Mouse (Mus musculus): Measurements from ENCODE around the gene Neu2. TPM values are rescaled to one million over a fixed set of nuclear protein-coding genes. Genes with fewer than 3 reads are reported as not detected.

The Neu2 gene
- polyA plus RNA-seq, 1 experiment from 2014 or later: 1.1 TPM

- no peaks in the 10 kb centered on the region for H3K27me3 ChIP-seq
- in situ Hi-C loops (cut with MboI; ENCODE audit: low pct_unique_long_range_greater_than_20kb): no loop called here
- ChIA-PET POLR2A (interaction anchor here (0.5 kb wide), 1 partner anchor 86 kb away, joined by 4 read pairs; no protein-coding TSS in a partner anchor), CTCF (no interaction called here)
- ATAC-seq (no peak), DNase-seq (ENCODE audit: low read depth, low spot score) (no peak)
- TF ChIP-seq CTCF (IDR thresholded peaks at IDR 0.05): no peak
Measured at GRCm38 (mm10) chr1:87505524-87505923, 4.2 kb upstream of the Neu2 start.

- no peaks in the 10 kb centered on the region for H3K27me3 ChIP-seq
- ATAC-seq: no peak
- in situ Hi-C loops (cut with MboI; ENCODE audit: low pct_unique_long_range_greater_than_20kb): no loop called here
- DNase-seq (ENCODE audit: low read depth, low spot score): no peak
- TF ChIP-seq CTCF (IDR thresholded peaks at IDR 0.05): no peak
- ChIA-PET CTCF (interaction anchor here (1.2 to 1.7 kb wide), 2 partner anchors 12 to 216 kb away, joined by 4 read pairs; no protein-coding TSS in a partner anchor), POLR2A (no interaction called here)
Measured at GRCm38 (mm10) chr1:87507857-87508256, 1.8 kb upstream of the Neu2 start.

- in situ Hi-C loops (cut with MboI; ENCODE audit: low pct_unique_long_range_greater_than_20kb): no loop called here
- ATAC-seq (no peak), DNase-seq (ENCODE audit: low read depth, low spot score) (no peak)
- POLR2A ChIA-PET: interaction anchor here (1.2 kb wide), 1 partner anchor 141 kb away, joined by 3 read pairs; no protein-coding TSS in a partner anchor
- CTCF ChIA-PET: interaction anchor here (0.8 to 1.7 kb wide), 3 partner anchors 11 to 215 kb away, joined by 3 to 4 read pairs (median 4); no protein-coding TSS in a partner anchor
- no peaks in the 10 kb centered on the region for H3K27me3 ChIP-seq
- no peak for TF ChIP-seq CTCF (IDR thresholded peaks at IDR 0.05)
Measured at GRCm38 (mm10) chr1:87508591-87509560, 813 bp upstream of the Neu2 start.

GRCm38 (mm10) chr1:87510166-87510691 lies 540 bp downstream of the Neu2 start:
- CTCF ChIA-PET: interaction anchor here (0.7 to 1.4 kb wide), 2 partner anchors 10 to 11 kb away, joined by 3 to 4 read pairs; no protein-coding TSS in a partner anchor
- H3K27me3 ChIP-seq: no peaks in the 10 kb centered on the region
- POLR2A ChIA-PET: interaction anchor here (0.6 to 1.0 kb wide), 2 partner anchors 14 to 243 kb away, joined by 3 read pairs; no protein-coding TSS in a partner anchor
- in situ Hi-C loops (cut with MboI; ENCODE audit: low pct_unique_long_range_greater_than_20kb): no loop called here
- DNase-seq (ENCODE audit: low read depth, low spot score): no peak
- TF ChIP-seq CTCF (IDR thresholded peaks at IDR 0.05): no peak
- ATAC-seq: peak; percentile 56

DNA sequence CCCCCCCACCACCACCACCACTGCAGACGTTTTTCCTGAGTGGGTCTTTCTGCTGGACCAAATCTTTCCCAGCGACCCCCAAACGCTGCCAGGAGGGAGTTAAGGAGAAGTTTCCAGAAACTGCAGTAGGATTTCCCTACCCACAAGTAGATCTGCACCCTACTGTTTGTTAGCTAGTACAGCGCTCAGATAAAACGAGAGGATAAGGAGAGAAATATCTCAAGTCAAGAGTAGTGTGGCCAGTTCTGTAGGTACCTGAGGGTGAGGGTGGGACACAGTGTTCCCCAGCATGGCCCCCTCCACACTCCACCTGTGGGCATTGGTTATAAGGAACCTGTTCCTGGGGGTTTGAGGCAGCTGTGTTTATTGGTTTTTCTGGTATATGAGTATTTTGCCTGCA lies 1.2 kb downstream of the Neu2 start:
- in situ Hi-C loops (cut with MboI; ENCODE audit: low pct_unique_long_range_greater_than_20kb): no loop called here
- ChIA-PET POLR2A (interaction anchor here (0.6 kb wide), 1 partner anchor 13 kb away, joined by 3 read pairs; no protein-coding TSS in a partner anchor), CTCF (interaction anchor here (1.2 to 1.4 kb wide), 2 partner anchors 9 to 14 kb away, joined by 3 to 4 read pairs; no protein-coding TSS in a partner anchor)
- no peaks in the 10 kb centered on the region for H3K27me3 ChIP-seq
- no peak for DNase-seq (ENCODE audit: low read depth, low spot score)
- no peak for ATAC-seq
- no peak for TF ChIP-seq CTCF (IDR thresholded peaks at IDR 0.05)

DNA sequence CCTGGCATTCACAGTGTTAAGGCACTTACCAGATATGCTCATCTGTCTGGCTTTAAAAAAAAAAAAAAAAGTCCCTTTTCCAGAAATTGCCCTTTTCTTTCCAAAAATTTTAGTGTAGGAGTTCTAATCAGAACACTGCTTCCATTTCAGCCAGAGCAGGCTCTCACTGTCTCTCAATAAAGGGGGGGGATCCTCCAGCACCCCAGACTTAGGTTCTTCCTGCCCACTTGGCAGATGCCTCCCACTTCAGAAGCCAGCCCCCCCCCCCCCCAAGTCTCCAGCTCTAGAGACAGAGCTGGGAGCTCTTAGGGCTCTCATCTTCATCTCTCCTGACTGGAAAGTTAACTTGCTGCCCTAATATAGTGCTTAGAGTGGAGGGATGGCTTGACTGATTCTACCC lies 10.8 kb downstream of the Neu2 start:
- in situ Hi-C loops (cut with MboI; ENCODE audit: low pct_unique_long_range_greater_than_20kb): no loop called here
- POLR2A ChIA-PET: interaction anchor here (0.6 to 0.7 kb wide), 2 partner anchors 187 to 248 kb away, joined by 3 to 7 read pairs; no protein-coding TSS in a partner anchor

DNA sequence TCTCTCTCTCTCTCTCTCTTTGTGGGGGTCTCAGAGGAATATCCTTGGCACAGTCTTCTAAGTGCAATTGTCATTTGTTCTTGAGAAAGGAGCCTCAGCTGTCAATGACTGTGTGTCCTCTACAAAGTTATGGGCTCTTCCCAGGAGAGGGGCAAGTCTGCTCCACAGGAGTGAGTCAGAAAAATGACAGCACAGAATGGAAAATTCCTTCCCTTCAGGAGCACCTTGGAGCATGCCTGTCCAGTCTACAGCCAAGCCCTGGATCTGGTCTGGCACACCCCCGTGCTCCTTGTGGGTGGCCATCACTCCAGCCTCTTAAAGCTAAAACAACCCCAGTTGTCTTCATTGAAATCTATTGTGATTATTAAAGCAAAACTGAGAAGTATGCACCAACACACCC lies 11.8 kb downstream of the Neu2 start:
- DNase-seq (ENCODE audit: low read depth, low spot score) (peak; percentile 44), ATAC-seq (peak; percentile 80)
- no peak for TF ChIP-seq CTCF (IDR thresholded peaks at IDR 0.05)
- H3K27me3 ChIP-seq: no peaks in the 10 kb centered on the region
- CTCF ChIA-PET: interaction anchor here (0.6 to 1.6 kb wide), 3 partner anchors 11 to 20 kb away, joined by 3 to 9 read pairs (median 7); no protein-coding TSS in a partner anchor
- POLR2A ChIA-PET: no interaction called here
- in situ Hi-C loops (cut with MboI; ENCODE audit: low pct_unique_long_range_greater_than_20kb): no loop called here

More for the DNA sequence above, 10.8 kb downstream of the Neu2 start:
- DNase-seq (ENCODE audit: low read depth, low spot score): no peak
- ATAC-seq: no peak
- H3K27me3 ChIP-seq: no peaks in the 10 kb centered on the region
- TF ChIP-seq CTCF (IDR thresholded peaks at IDR 0.05): no peak
- CTCF ChIA-PET: interaction anchor here (0.8 to 1.0 kb wide), 2 partner anchors 9 to 13 kb away, joined by 4 read pairs; no protein-coding TSS in a partner anchor

DNA sequence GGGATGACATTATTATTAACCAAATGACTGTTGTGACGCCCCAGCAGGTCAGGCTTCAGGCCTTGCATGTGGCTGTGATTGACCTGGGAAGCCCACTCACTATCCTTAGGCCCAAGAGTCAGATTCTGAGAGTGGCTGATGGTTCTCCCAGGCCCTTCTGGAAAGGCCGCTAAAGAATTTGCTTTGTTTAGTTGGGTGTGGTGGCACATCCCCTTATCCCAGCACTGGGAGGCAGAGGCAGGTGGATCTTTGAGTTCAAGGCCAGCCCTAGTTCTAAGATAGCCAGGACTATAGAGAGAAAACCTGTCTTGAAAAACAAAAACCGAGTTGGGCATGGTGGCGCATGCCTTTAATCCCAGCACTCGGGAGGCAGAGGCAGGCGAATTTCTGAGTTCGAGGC lies 15.4 kb downstream of the Neu2 start:
- H3K27me3 ChIP-seq: no peaks in the 10 kb centered on the region
- ATAC-seq (no peak), DNase-seq (ENCODE audit: low read depth, low spot score) (no peak)
- TF ChIP-seq CTCF (IDR thresholded peaks at IDR 0.05): no peak
- in situ Hi-C loops (cut with MboI; ENCODE audit: low pct_unique_long_range_greater_than_20kb): no loop called here
- CTCF ChIA-PET: interaction anchor here (1.0 kb wide), 1 partner anchor 47 kb away, joined by 3 read pairs; no protein-coding TSS in a partner anchor
- POLR2A ChIA-PET: interaction anchor here (0.6 kb wide), 1 partner anchor 68 kb away, joined by 5 read pairs; no protein-coding TSS in a partner anchor

DNA sequence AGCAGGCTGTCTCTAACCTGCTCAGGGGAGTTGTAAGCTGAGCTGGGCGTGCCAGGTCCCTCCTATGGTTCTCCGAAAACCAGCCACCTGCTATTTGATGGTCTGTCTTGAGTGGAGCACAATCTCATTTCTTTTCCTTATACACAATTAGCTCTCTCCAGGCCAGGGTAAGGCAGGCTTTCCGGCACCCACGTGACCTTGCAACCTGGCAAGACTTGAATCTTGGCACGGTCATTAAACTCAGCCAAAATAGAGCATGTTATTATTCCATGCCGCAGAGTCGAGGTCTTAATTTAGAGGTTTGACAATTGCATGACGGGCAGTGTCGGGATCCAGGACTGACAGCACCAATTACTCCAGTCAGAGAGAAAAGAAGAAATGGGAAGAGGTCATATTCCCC lies 17.5 kb downstream of the Neu2 start:
- no peak for TF ChIP-seq CTCF (IDR thresholded peaks at IDR 0.05)
- ChIA-PET POLR2A (no interaction called here), CTCF (interaction anchor here (1.7 kb wide), 1 partner anchor 14 kb away, joined by 3 read pairs; no protein-coding TSS in a partner anchor)
- H3K27me3 ChIP-seq: no peaks in the 10 kb centered on the region
- DNase-seq (ENCODE audit: low read depth, low spot score) (no peak), ATAC-seq (no peak)
- in situ Hi-C loops (cut with MboI; ENCODE audit: low pct_unique_long_range_greater_than_20kb): no loop called here

- no peak for TF ChIP-seq CTCF (IDR thresholded peaks at IDR 0.05)
- DNase-seq (ENCODE audit: low read depth, low spot score) (no peak), ATAC-seq (no peak)
- POLR2A ChIA-PET: no interaction called here
- in situ Hi-C loops (cut with MboI; ENCODE audit: low pct_unique_long_range_greater_than_20kb): no loop called here
- CTCF ChIA-PET: interaction anchor here (1.3 to 3.4 kb wide), 4 partner anchors 9 to 180 kb away, joined by 3 to 9 read pairs (median 5); no protein-coding TSS in a partner anchor
- no peaks in the 10 kb centered on the region for H3K27me3 ChIP-seq
Measured at GRCm38 (mm10) chr1:87532346-87532745, 22.7 kb downstream of the Neu2 start.

Measured in Patski (cell line).